Mouse (Mus musculus) liver, embryonic 14.5 days (tissue): ENCODE data around the gene Zbtb39.

Experiments
- CTCF ChIP-seq: IDR thresholded peaks from 2 replicates; pipeline ENCODE4 v1.5.1; 2016; ENCODE audit warnings: antibody characterized with exemption, low read depth, control low read depth
- EP300 ChIP-seq: IDR thresholded peaks from 2 replicates; pipeline ENCODE4 v1.6.1; 2016; ENCODE audit warnings: antibody characterized with exemption, low read depth

GRCm38 (mm10) chr10:127734434-127734833 is 4.9 kb upstream of the Zbtb39 start:
- TF ChIP-seq CTCF (peak; percentile 66), EP300 (no peak)
